Mouse (Mus musculus): Measurements from ENCODE around the gene Ccdc57.
"Not testable (repeated sequence)": the region's sequence is repeated elsewhere in the genome, so short reads cannot be mapped to it uniquely, and the experiment has no call there.

Ccdc57 gene

GRCm38 (mm10) chr11:120903159-120903850, 29.4 kb downstream of the Ccdc57 start:
- DNase-seq (ENCODE audit: low spot score): no peak

- DNase-seq (ENCODE audit: low spot score): no peak
These were observed 30.1 kb downstream of the Ccdc57 start for GRCm38 (mm10) chr11:120902487-120903142.

- no peak for DNase-seq (ENCODE audit: low spot score)
These were observed 30.8 kb downstream of the Ccdc57 start for GRCm38 (mm10) chr11:120901729-120902486.

- no peak for DNase-seq (ENCODE audit: low spot score)
These were observed 32.1 kb downstream of the Ccdc57 start for GRCm38 (mm10) chr11:120900276-120901244.

GRCm38 (mm10) chr11:120898114-120898548, 34.5 kb downstream of the Ccdc57 start:
- no peak for DNase-seq (ENCODE audit: low spot score)

- DNase-seq (ENCODE audit: low spot score): no peak
These were observed 37.2 kb downstream of the Ccdc57 start for GRCm38 (mm10) chr11:120895441-120895840.

- DNase-seq (ENCODE audit: low spot score): no peak
These were observed 38.3 kb downstream of the Ccdc57 start for GRCm38 (mm10) chr11:120894397-120894796.

- no peak for DNase-seq (ENCODE audit: low spot score)
These were observed 43.5 kb downstream of the Ccdc57 start for GRCm38 (mm10) chr11:120889216-120889615.

- no peak for DNase-seq (ENCODE audit: low spot score)
These were observed 44.0 kb downstream of the Ccdc57 start for GRCm38 (mm10) chr11:120888718-120889117.

GRCm38 (mm10) chr11:120887502-120887901, 45.2 kb downstream of the Ccdc57 start:
- no peak for DNase-seq (ENCODE audit: low spot score)

GRCm38 (mm10) chr11:120886462-120886861, 46.2 kb downstream of the Ccdc57 start:
- no peak for DNase-seq (ENCODE audit: low spot score)

GRCm38 (mm10) chr11:120883601-120884000, 49.1 kb downstream of the Ccdc57 start:
- DNase-seq (ENCODE audit: low spot score): no peak

GRCm38 (mm10) chr11:120882931-120883330, 49.7 kb downstream of the Ccdc57 start:
- DNase-seq (ENCODE audit: low spot score): no peak

GRCm38 (mm10) chr11:120873206-120873605, 59.5 kb downstream of the Ccdc57 start:
- DNase-seq (ENCODE audit: low spot score): no peak

GRCm38 (mm10) chr11:120871521-120871920, 61.2 kb downstream of the Ccdc57 start:
- no peak for DNase-seq (ENCODE audit: low spot score)

- no peak for DNase-seq (ENCODE audit: low spot score)
These were observed 66.9 kb downstream of the Ccdc57 start for GRCm38 (mm10) chr11:120865816-120866215.

- DNase-seq (ENCODE audit: low spot score): no peak
These were observed 69.9 kb downstream of the Ccdc57 start for GRCm38 (mm10) chr11:120862819-120863218.

GRCm38 (mm10) chr11:120855938-120856337, 76.7 kb downstream of the Ccdc57 start:
- not testable (repeated sequence) for DNase-seq (ENCODE audit: low spot score)

GRCm38 (mm10) chr11:120853788-120854187, 78.9 kb downstream of the Ccdc57 start:
- DNase-seq (ENCODE audit: low spot score): no peak

GRCm38 (mm10) chr11:120853158-120853557, 79.5 kb downstream of the Ccdc57 start:
- no peak for DNase-seq (ENCODE audit: low spot score)

GRCm38 (mm10) chr11:120852083-120852935, 80.4 kb downstream of the Ccdc57 start:
- no peak for DNase-seq (ENCODE audit: low spot score)
